Comparison of ENCODE assay signal across 8 mouse cellular contexts in the genomic region with DNA sequence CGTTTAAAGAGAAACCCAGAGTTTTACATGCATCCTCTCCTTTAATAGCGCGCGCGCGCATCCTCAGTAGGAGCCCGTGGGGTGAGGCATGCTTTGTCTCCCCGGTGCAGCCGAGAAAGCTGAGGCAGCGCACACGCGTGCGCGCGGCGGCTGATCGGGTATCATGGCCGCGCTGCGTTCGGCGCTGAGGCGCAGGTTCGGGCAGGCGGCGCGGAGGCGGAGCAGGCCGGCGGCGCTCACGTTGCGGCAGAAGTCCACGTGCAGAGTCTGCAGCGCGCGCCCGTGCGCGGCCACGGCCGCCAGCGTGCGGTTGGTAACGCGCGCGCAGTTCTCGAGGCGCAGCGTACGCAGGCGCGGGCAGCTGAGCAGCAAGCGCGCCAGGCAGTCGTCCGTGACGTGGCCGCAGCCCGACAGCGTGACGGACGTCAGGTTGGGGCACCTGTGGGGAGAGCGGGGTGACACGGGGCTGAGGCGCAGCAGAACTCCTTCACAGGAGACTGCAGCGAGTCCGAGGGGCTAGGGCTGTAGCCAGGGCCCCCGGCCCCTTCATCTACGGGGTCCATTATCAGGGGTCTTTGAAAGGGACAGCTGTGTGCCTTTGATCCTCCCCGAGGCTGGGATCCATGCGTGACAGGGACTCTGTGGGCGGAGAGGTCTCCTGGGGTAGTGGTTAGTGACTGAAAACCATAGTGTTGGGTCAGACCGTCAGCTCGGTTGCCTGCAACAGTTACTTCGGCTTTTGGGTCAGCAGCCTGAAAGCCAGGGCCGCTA. TPM values are rescaled to one million over a fixed set of nuclear protein-coding genes. Genes with fewer than 3 reads are reported as not detected.
DNase-seq lines count a peak whose midpoint lies in the region; ATAC-seq lines count a peak whose summit lies in the region.

No protein-coding gene starts in this region.

- peak; percentile 98 for DNase-seq in ZHBTc4 (ENCODE audit: low read depth, low spot score)
- DNase-seq in gastrocnemius, adult 8-10 months (ENCODE audit: low spot score in 2 of 2) = peak; percentile 87 to 94
- peak; percentile 96 for DNase-seq in induced T-regulatory cell, adult 2 months (ENCODE audit: low read depth)
- DNase-seq in left cerebral cortex, adult 9 months (ENCODE audit: low spot score in 2 of 2) = peak; percentile 96
- DNase-seq in right cerebral cortex, postnatal 14 days = peak; percentile 96
- peak; percentile 91 to 93 for DNase-seq in urinary bladder, postnatal 36 days (ENCODE audit: low spot score in 2 of 2)

- peak; percentile 62 for ATAC-seq in common myeloid progenitor, adult 5-6 weeks (replicated peaks; ENCODE audit: low read depth, poor library complexity, severe bottlenecking)
- peak; percentile 69 for ATAC-seq in megakaryocyte progenitor cell, adult 5-6 weeks (replicated peaks; ENCODE audit: poor library complexity)

RNA-seq across cellular contexts. Expression of gene Fbxl22, which starts 2.6 kb away (rescaled TPM):
- total RNA-seq in common myeloid progenitor, adult 5-6 weeks (2017) = 0.39 and 0.82 TPM in 2 replicates
- total RNA-seq in gastrocnemius, adult 8-10 months (2022) = 1 to 10 TPM; 1.7 to 2.6 (median 2.5) TPM
- 0.68 and 0.74 TPM in 2 replicates for total RNA-seq in megakaryocyte progenitor cell, adult 5-6 weeks (2015)
- total RNA-seq in megakaryocyte progenitor cell, adult 5-6 weeks (2017) = 0.37 and 0.88 TPM in 2 replicates

Comparison
In these comparisons a context has a peak if more than half of its experiments do, and no peak if none do; other contexts are left out.
1. Peak in every context shown above with its lines: DNase-seq and ATAC-seq.